Mouse (Mus musculus) E14TG2a.4 (cell line): ENCODE results near the gene Lamtor2.
A peak's percentile ranks its signal among the peaks of the same experiment; 100 is the strongest.

Source experiments
- CTCF ChIP-seq: conservative IDR thresholded peaks from 2 replicates; pipeline ENCODE4 v1.5.1; 2014; ENCODE audit warnings: low read length
- NANOG ChIP-seq: IDR thresholded peaks from 2 replicates; pipeline ENCODE4 v1.6.1; 2014; ENCODE audit warnings: borderline replicate concordance, low read length, mixed read lengths
- POU5F1 ChIP-seq: IDR thresholded peaks from 2 replicates; pipeline ENCODE4 v1.6.1; 2014; ENCODE audit warnings: low read length, borderline replicate concordance

DNA sequence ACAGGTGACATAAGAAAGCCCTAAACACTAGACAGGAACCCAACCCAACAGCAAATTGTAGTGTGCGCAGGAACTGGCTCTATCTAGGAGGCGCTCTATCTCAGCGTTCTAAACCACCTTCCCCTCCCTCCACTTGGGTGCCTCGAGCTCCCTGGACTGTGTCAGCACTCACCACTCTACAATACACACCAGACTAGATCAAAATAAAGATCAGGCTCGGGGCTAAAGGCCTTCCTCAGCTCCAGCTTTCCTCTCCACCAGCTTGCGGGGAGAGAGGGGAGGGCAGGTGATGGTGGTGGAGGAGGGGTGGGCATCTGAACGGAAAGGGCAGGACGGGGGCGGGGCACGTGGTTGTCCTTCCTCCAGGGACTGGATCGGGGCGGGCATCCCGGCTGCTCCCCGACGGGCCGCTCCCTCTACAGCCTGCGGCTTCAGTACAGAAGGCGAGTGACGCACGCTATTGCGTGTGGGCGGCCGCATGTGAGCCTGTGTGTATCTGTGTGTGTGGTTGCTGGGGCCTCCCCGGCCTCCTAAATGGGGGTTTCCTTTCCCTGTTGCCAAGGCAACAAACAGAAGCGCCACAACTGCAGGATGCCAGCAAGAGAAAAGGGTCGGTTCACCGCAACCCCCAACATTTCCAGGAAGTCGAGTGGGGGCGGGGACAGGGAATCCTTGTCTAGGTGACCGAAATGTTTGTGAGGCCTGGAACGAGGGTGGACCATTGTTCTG is 43.0 kb downstream of the Lamtor2 start, which contains the start of gene Lmna:
- TF ChIP-seq CTCF (peak; percentile 19; the same call in 1 of the 2 replicates), NANOG (no peak), POU5F1 (no peak)
